ENCODE assay signal across 9 mouse cellular contexts in the genomic region with DNA sequence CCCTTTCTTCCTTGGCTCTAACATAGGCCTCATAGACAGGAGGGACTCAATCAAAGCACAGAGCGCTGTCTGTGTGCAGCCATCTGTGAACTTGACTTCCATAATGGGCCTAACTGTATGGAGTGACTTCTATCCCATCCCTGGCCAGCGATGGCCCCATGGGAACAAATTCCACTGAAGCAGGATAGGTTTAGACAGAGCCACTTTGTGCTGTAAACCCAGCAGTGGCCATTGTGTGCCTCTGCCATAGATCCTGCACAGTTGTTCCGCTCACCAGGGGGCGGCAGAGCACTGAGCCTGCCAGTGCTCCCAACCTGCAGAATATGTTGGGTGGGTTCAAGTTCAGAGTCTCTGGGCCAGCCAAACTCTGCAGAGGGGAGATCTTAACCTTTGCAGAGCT. TPM values are rescaled to one million over a fixed set of nuclear protein-coding genes. Genes with fewer than 3 reads are reported as not detected.
DNase-seq lines count a peak whose midpoint lies in the region; ATAC-seq and TF ChIP-seq lines count a peak whose summit lies in the region.
"Had no signal": no experiment of that assay in that cellular context is flagged by ENCODE, and none has a peak within 500 bp of the region (broad histone marks: within the 10 kb centered on the region; RNA-seq: fewer than 3 reads in every experiment).

No protein-coding gene starts in this region.

- H3K4me2 ChIP-seq in lung, embryonic 14.5 days = no peak overlapping the region
- no peak overlapping the region for H3K4me2 ChIP-seq in forebrain, embryonic 12.5 days
- H3K4me2 ChIP-seq: liver, embryonic 13.5 days had no signal

- H3K36me3 ChIP-seq in lung, embryonic 14.5 days (ENCODE audit: insufficient read depth) = peaks cover 78% of the 10 kb centered on the region
- peaks cover 80% of the 10 kb centered on the region for H3K36me3 ChIP-seq in forebrain, embryonic 12.5 days (replicated peaks)

- H3K4me1 ChIP-seq in lung, embryonic 14.5 days (ENCODE audit: insufficient read depth) = no peaks in the 10 kb centered on the region
- no peaks in the 10 kb centered on the region for H3K4me1 ChIP-seq in forebrain, embryonic 12.5 days

- H3K27ac ChIP-seq in lung, embryonic 14.5 days (ENCODE audit: low read depth) = no peak overlapping the region
- no peak overlapping the region for H3K27ac ChIP-seq in forebrain, embryonic 12.5 days
- H3K27ac ChIP-seq: liver, embryonic 13.5 days had no signal

- WGBS in lung, embryonic 14.5 days = 89% methylated on average over 4 of the region's 4 CpGs
- 83% methylated on average over 4 of the region's 4 CpGs for WGBS in forebrain, embryonic 12.5 days

- DNase-seq in cerebellum, adult 11-12 months = peak; percentile 56
- peak; percentile 50 for DNase-seq in lung, embryonic 14.5 days
- DNase-seq in lung, postnatal 25 days (ENCODE audit: low spot score) = no peak
- DNase-seq in cerebellum, postnatal 36 days = peak; percentile 37 to 45
- DNase-seq in retina, embryonic 14.5 days (ENCODE audit: low spot score) = peak; percentile 19
- no peak for DNase-seq in gastrocnemius, postnatal 36 days
- DNase-seq: liver, embryonic 13.5 days had no signal

- H3K9ac ChIP-seq in lung, embryonic 14.5 days = no peak overlapping the region
- H3K9ac ChIP-seq in forebrain, embryonic 12.5 days = no peak overlapping the region
- H3K9ac ChIP-seq: liver, embryonic 13.5 days had no signal

- no peaks in the 10 kb centered on the region for H3K9me3 ChIP-seq in lung, embryonic 14.5 days (ENCODE audit: low read depth, low read length)
- H3K9me3 ChIP-seq in forebrain, embryonic 12.5 days = no peaks in the 10 kb centered on the region
- H3K9me3 ChIP-seq: liver, embryonic 13.5 days had no signal

- no peak for ATAC-seq in cerebellum, adult (ENCODE audit: insufficient number of reproducible peaks, low FRiP score, low TSS enrichment)
- no peak for ATAC-seq in lung, embryonic 14.5 days (ENCODE audit: insufficient read depth)
- ATAC-seq in forebrain, embryonic 12.5 days (ENCODE audit: low FRiP score) = no peak

- intact Hi-C loops in gastrocnemius, postnatal 36 days (cut with DNase I) = no loop called here

- H3K27me3 ChIP-seq in lung, embryonic 14.5 days (ENCODE audit: insufficient read depth, low read length) = no peaks in the 10 kb centered on the region
- H3K27me3 ChIP-seq in forebrain, embryonic 12.5 days = no peaks in the 10 kb centered on the region
- H3K27me3 ChIP-seq: liver, embryonic 13.5 days had no signal

- H3K4me3 ChIP-seq in lung, embryonic 14.5 days (ENCODE audit: low read depth, low read length) = no peak overlapping the region
- H3K4me3 ChIP-seq in forebrain, embryonic 12.5 days (replicated peaks) = no peak overlapping the region
- H3K4me3 ChIP-seq: liver, embryonic 13.5 days had no signal

- TF ChIP-seq CTCF in lung, embryonic 14.5 days (IDR thresholded peaks at IDR 0.05; ENCODE audit: low read depth) = peak; percentile 68

RNA-seq across cellular contexts. Expression of a gene that starts 43.8 kb away (rescaled TPM):
- 1.6 and 2.1 TPM in 2 replicates for polyA plus RNA-seq in lung, embryonic 14.5 days (2014; fragmentation: Nextera tagmentation; extraction: Ambion mirVana)
- total RNA-seq in gastrocnemius, postnatal 36 days (2021) = not detected
- polyA plus RNA-seq in forebrain, embryonic 12.5 days (2016; fragmentation: Nextera tagmentation; extraction: Ambion mirVana) = not detected in 2 replicates

RNA-seq across cellular contexts. Expression of a gene that starts 51.4 kb away (rescaled TPM):
- polyA plus RNA-seq in lung, embryonic 14.5 days (2014; fragmentation: Nextera tagmentation; extraction: Ambion mirVana) = not detected in 2 replicates
- not detected for total RNA-seq in gastrocnemius, postnatal 36 days (2021)
- polyA plus RNA-seq in forebrain, embryonic 12.5 days (2016; fragmentation: Nextera tagmentation; extraction: Ambion mirVana) = 0.35 TPM in 1 of 2 replicates, not detected in the other
- polyA plus RNA-seq: liver, embryonic 13.5 days had no signal

Comparison
In these comparisons a context has a peak if more than half of its experiments do, and no peak if none do; other contexts are left out.
1. DNase-seq: peak in cerebellum, adult 11-12 months (single experiment), lung, embryonic 14.5 days (single experiment), cerebellum, postnatal 36 days (2 of 2) and retina, embryonic 14.5 days (single experiment); none in lung, postnatal 25 days (single experiment) and gastrocnemius, postnatal 36 days (0 of 2).